Mouse (Mus musculus): ENCODE measurements around the gene Faf2.

- TF ChIP-seq CTCF (IDR thresholded peaks at IDR 0.05) (no peak), POLR2A (IDR thresholded peaks at IDR 0.05; ENCODE audit: insufficient read depth, low read depth, low read length) (no peak)
Observed at GRCm38 (mm10) chr13:54596870-54597269, 24.7 kb upstream of the Faf2 start.
